Mouse (Mus musculus): ENCODE measurements around the gene Ankrd13b. TPM values are rescaled to one million over a fixed set of nuclear protein-coding genes. Genes with fewer than 3 reads are reported as not detected.

Ankrd13b gene
- polyA plus RNA-seq, 1 experiment: not detected

GRCm38 (mm10) chr11:77442186-77443170, 47.0 kb downstream of the Ankrd13b start:
- H3K27ac ChIP-seq (ENCODE audit: insufficient read depth, low read depth, low read length): no peak overlapping the region
- H3K4me3 ChIP-seq (ENCODE audit: insufficient read depth, low read depth, low read length): no peak overlapping the region
- no peaks in the 10 kb centered on the region; the same call in 1 of the 2 replicates for H3K4me1 ChIP-seq (ENCODE audit: control insufficient read depth, insufficient read depth, low read length)
- TF ChIP-seq CTCF (IDR thresholded peaks at IDR 0.05; ENCODE audit: insufficient read depth, low read depth, low read length) (no peak), POLR2A (IDR thresholded peaks at IDR 0.05; ENCODE audit: insufficient read depth, low read depth, low read length) (no peak)
- WGBS: 71% methylated on average over 7 of the region's 7 CpGs

GRCm38 (mm10) chr11:77441020-77441419, 48.5 kb downstream of the Ankrd13b start:
- TF ChIP-seq POLR2A (IDR thresholded peaks at IDR 0.05; ENCODE audit: insufficient read depth, low read depth, low read length) (no peak), CTCF (IDR thresholded peaks at IDR 0.05; ENCODE audit: insufficient read depth, low read depth, low read length) (no peak)

GRCm38 (mm10) chr11:77440081-77440480, 49.4 kb downstream of the Ankrd13b start:
- Histone ChIP-seq H3K4me1 (ENCODE audit: control insufficient read depth, insufficient read depth, low read length) (no peaks in the 10 kb centered on the region), H3K27ac (ENCODE audit: insufficient read depth, low read depth, low read length) (no peak overlapping the region), H3K4me3 (ENCODE audit: insufficient read depth, low read depth, low read length) (no peak overlapping the region)
- WGBS: 86% methylated on average over 9 of the region's 9 CpGs
- no peak for TF ChIP-seq CTCF (IDR thresholded peaks at IDR 0.05; ENCODE audit: insufficient read depth, low read depth, low read length)
- TF ChIP-seq POLR2A (IDR thresholded peaks at IDR 0.05; ENCODE audit: insufficient read depth, low read depth, low read length): no peak

More at GRCm38 (mm10) chr11:77441020-77441419, 48.5 kb downstream of the Ankrd13b start:
- no peaks in the 10 kb centered on the region for H3K4me1 ChIP-seq (ENCODE audit: control insufficient read depth, insufficient read depth, low read length)
- H3K4me3 ChIP-seq (ENCODE audit: insufficient read depth, low read depth, low read length): no peak overlapping the region
- WGBS: 72% methylated on average over 8 of the region's 8 CpGs
- H3K27ac ChIP-seq (ENCODE audit: insufficient read depth, low read depth, low read length): no peak overlapping the region

GRCm38 (mm10) chr11:77437026-77437425, 52.5 kb downstream of the Ankrd13b start:
- H3K4me3 ChIP-seq (ENCODE audit: insufficient read depth, low read depth, low read length): no peak overlapping the region
- TF ChIP-seq POLR2A (IDR thresholded peaks at IDR 0.05; ENCODE audit: insufficient read depth, low read depth, low read length) (no peak), CTCF (IDR thresholded peaks at IDR 0.05; ENCODE audit: insufficient read depth, low read depth, low read length) (no peak)
- no peaks in the 10 kb centered on the region for H3K4me1 ChIP-seq (ENCODE audit: control insufficient read depth, insufficient read depth, low read length)
- WGBS: 88% methylated on average over 2 of the region's 2 CpGs
- H3K27ac ChIP-seq (ENCODE audit: insufficient read depth, low read depth, low read length): no peak overlapping the region

- WGBS: 62% methylated on average over 1 of the region's 1 CpGs
- no peak for TF ChIP-seq CTCF (IDR thresholded peaks at IDR 0.05; ENCODE audit: insufficient read depth, low read depth, low read length)
- TF ChIP-seq POLR2A (IDR thresholded peaks at IDR 0.05; ENCODE audit: insufficient read depth, low read depth, low read length): no peak
- Histone ChIP-seq H3K27ac (ENCODE audit: insufficient read depth, low read depth, low read length) (no peak overlapping the region), H3K4me1 (ENCODE audit: control insufficient read depth, insufficient read depth, low read length) (no peaks in the 10 kb centered on the region), H3K4me3 (ENCODE audit: insufficient read depth, low read depth, low read length) (no peak overlapping the region)
Measured at GRCm38 (mm10) chr11:77428446-77428845, 61.0 kb downstream of the Ankrd13b start.

GRCm38 (mm10) chr11:77423175-77423859, 66.2 kb downstream of the Ankrd13b start:
- TF ChIP-seq CTCF (IDR thresholded peaks at IDR 0.05; ENCODE audit: insufficient read depth, low read depth, low read length) (no peak), POLR2A (IDR thresholded peaks at IDR 0.05; ENCODE audit: insufficient read depth, low read depth, low read length) (no peak)
- no peak overlapping the region for H3K27ac ChIP-seq (ENCODE audit: insufficient read depth, low read depth, low read length)
- H3K4me1 ChIP-seq (ENCODE audit: control insufficient read depth, insufficient read depth, low read length): no peaks in the 10 kb centered on the region
- 81% methylated on average over 4 of the region's 4 CpGs for WGBS
- H3K4me3 ChIP-seq (ENCODE audit: insufficient read depth, low read depth, low read length): no peak overlapping the region

Other genes with a start within 250 kb of the Ankrd13b start
- not detected in 2 replicates for gene Coro6, start 27.3 kb downstream of the Ankrd13b start, polyA plus RNA-seq (2012; ENCODE audit: insufficient read depth, insufficient read length, low replicate concordance, missing spikeins)
- gene Git1, start 3.9 kb upstream of the Ankrd13b start, polyA plus RNA-seq (2012; ENCODE audit: insufficient read depth, insufficient read length, low replicate concordance, missing spikeins): not detected in 2 replicates
- gene Abhd15, start 25.4 kb upstream of the Ankrd13b start, polyA plus RNA-seq (2012; ENCODE audit: insufficient read depth, insufficient read length, low replicate concordance, missing spikeins): not detected in 2 replicates
- gene Trp53i13, start 26.3 kb upstream of the Ankrd13b start, polyA plus RNA-seq (2012; ENCODE audit: insufficient read depth, insufficient read length, low replicate concordance, missing spikeins): not detected in 2 replicates
- gene Gm10392, start 29.5 kb upstream of the Ankrd13b start, polyA plus RNA-seq (2012; ENCODE audit: insufficient read depth, insufficient read length, low replicate concordance, missing spikeins): not detected in 2 replicates
- gene Taok1, start 118.1 kb upstream of the Ankrd13b start, polyA plus RNA-seq (2012; ENCODE audit: insufficient read depth, insufficient read length, low replicate concordance, missing spikeins): 34.1 and 50.5 TPM in 2 replicates
- gene Nufip2, start 196.5 kb upstream of the Ankrd13b start, polyA plus RNA-seq (2012; ENCODE audit: insufficient read depth, insufficient read length, low replicate concordance, missing spikeins): 249 TPM in 1 of 2 replicates, not detected in the other
- gene Cryba1, start 235.6 kb upstream of the Ankrd13b start, polyA plus RNA-seq (2012; ENCODE audit: insufficient read depth, insufficient read length, low replicate concordance, missing spikeins): not detected in 2 replicates